In the genomic region with DNA sequence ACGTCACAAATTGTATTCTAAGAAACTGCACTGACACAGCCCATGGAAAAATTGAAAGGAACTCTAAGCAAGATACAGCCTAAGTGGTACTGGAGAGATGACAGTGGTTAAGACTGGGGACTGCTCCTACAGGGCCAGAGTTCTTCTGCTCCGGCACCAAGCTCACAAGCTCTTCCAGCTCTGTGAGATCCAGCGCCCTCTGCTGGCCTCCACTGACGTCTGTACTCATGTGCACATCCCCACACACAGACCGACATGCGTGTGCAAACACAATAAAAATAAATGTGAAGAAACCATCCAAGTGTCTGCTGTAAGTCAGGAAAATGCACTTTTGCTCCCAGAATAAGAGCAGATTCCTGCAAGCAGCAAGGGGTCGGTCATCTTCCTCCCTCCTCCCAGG, we compare ENCODE assay signal across 10 mouse cellular contexts. TPM values are rescaled to one million over a fixed set of nuclear protein-coding genes. Genes with fewer than 3 reads are reported as not detected.
DNase-seq lines count a peak whose midpoint lies in the region; ATAC-seq and TF ChIP-seq lines count a peak whose summit lies in the region.
"Had no signal": no experiment of that assay in that cellular context is flagged by ENCODE, and none has a peak within 500 bp of the region (broad histone marks: within the 10 kb centered on the region; RNA-seq: fewer than 3 reads in every experiment).

No protein-coding gene starts in this region.

- DNase-seq in forebrain, postnatal 0 days, result no peak
- DNase-seq in liver, result peak; percentile 17
- peak; percentile 38 for DNase-seq in ES-CJ7 (ENCODE audit: low read depth, low spot score)
- DNase-seq in liver, embryonic 14.5 days (ENCODE audit: low read depth in 3 of 3, low spot score in 3 of 3), result no peak
- DNase-seq: adrenal gland, adult 2 months had no signal

- no peak for TF ChIP-seq EP300 in liver, embryonic 14.5 days (IDR thresholded peaks at IDR 0.05; ENCODE audit: low read depth)

- no peaks in the 10 kb centered on the region for H3K36me3 ChIP-seq in forebrain, postnatal 0 days (ENCODE audit: insufficient read depth)
- no peaks in the 10 kb centered on the region for H3K36me3 ChIP-seq in forebrain, embryonic 15.5 days
- no peaks in the 10 kb centered on the region for H3K36me3 ChIP-seq in liver, embryonic 12.5 days
- H3K36me3 ChIP-seq in liver, embryonic 14.5 days (replicated peaks; ENCODE audit: control insufficient read depth, insufficient read depth, low read depth), result no peaks in the 10 kb centered on the region
- H3K36me3 ChIP-seq in forebrain, embryonic 13.5 days (ENCODE audit: poor library complexity, severe bottlenecking), result no peaks in the 10 kb centered on the region
- H3K36me3 ChIP-seq: midbrain, embryonic 15.5 days had no signal

- 0 out of 2 replicates have a peak, but pooled peaks have one; percentile 12 for TF ChIP-seq CTCF in forebrain, postnatal 0 days (IDR thresholded peaks at IDR 0.05; ENCODE audit: low read depth)
- TF ChIP-seq CTCF in liver, embryonic 14.5 days (IDR thresholded peaks at IDR 0.05; ENCODE audit: low read depth), result peak; percentile 50

- H3K9me3 ChIP-seq in forebrain, postnatal 0 days (ENCODE audit: low read length), result no peaks in the 10 kb centered on the region
- H3K9me3 ChIP-seq in forebrain, embryonic 15.5 days, result no peaks in the 10 kb centered on the region
- H3K9me3 ChIP-seq in liver, embryonic 12.5 days (replicated peaks), result no peaks in the 10 kb centered on the region
- H3K9me3 ChIP-seq in liver, embryonic 14.5 days (ENCODE audit: control insufficient read depth, low read length), result no peaks in the 10 kb centered on the region; the same call in 1 of the 2 replicates
- H3K9me3 ChIP-seq in forebrain, embryonic 13.5 days (replicated peaks), result peaks cover 6% of the 10 kb centered on the region; the same call in 1 of the 2 replicates
- H3K9me3 ChIP-seq: midbrain, embryonic 15.5 days had no signal

- no peaks in the 10 kb centered on the region for H3K4me1 ChIP-seq in forebrain, postnatal 0 days (ENCODE audit: insufficient read depth)
- H3K4me1 ChIP-seq in forebrain, embryonic 15.5 days, result no peaks in the 10 kb centered on the region
- no peaks in the 10 kb centered on the region for H3K4me1 ChIP-seq in liver, embryonic 12.5 days
- H3K4me1 ChIP-seq in liver, embryonic 14.5 days (replicated peaks; ENCODE audit: control insufficient read depth in 2 of 2, insufficient read depth in 2 of 2, low read length in 1 of 2), result 0 out of 4 replicates have a peak, but pooled peaks cover 0 to 1% of the 10 kb centered on the region in 2 experiments
- H3K4me1 ChIP-seq in forebrain, embryonic 13.5 days, result no peaks in the 10 kb centered on the region
- H3K4me1 ChIP-seq: midbrain, embryonic 15.5 days had no signal

- no peak overlapping the region for H3K9ac ChIP-seq in forebrain, postnatal 0 days
- H3K9ac ChIP-seq in forebrain, embryonic 15.5 days (replicated peaks), result no peak overlapping the region
- H3K9ac ChIP-seq in liver, embryonic 12.5 days, result no peak overlapping the region
- H3K9ac ChIP-seq in liver, embryonic 14.5 days (replicated peaks), result no peak overlapping the region
- no peak overlapping the region for H3K9ac ChIP-seq in forebrain, embryonic 13.5 days
- H3K9ac ChIP-seq: midbrain, embryonic 15.5 days had no signal

- no peak overlapping the region for H3K4me3 ChIP-seq in forebrain, postnatal 0 days (ENCODE audit: low read depth, low read length)
- no peak overlapping the region for H3K4me3 ChIP-seq in forebrain, embryonic 15.5 days
- no peak overlapping the region for H3K4me3 ChIP-seq in liver, embryonic 12.5 days
- H3K4me3 ChIP-seq in liver, embryonic 14.5 days (ENCODE audit: insufficient read depth in 1 of 2, low read depth in 2 of 2, low read length in 2 of 2), result no peak overlapping the region
- H3K4me3 ChIP-seq in forebrain, embryonic 13.5 days, result no peak overlapping the region
- H3K4me3 ChIP-seq: midbrain, embryonic 15.5 days had no signal

- 92% methylated on average over 7 of the region's 7 CpGs for WGBS in forebrain, postnatal 0 days
- WGBS in forebrain, embryonic 15.5 days, result 93% methylated on average over 7 of the region's 7 CpGs
- WGBS in liver, embryonic 12.5 days (ENCODE audit: insufficient replicate concordance), result 70% methylated on average over 7 of the region's 7 CpGs
- WGBS in liver, embryonic 14.5 days (ENCODE audit: insufficient replicate concordance), result 77% methylated on average over 7 of the region's 7 CpGs
- WGBS in forebrain, embryonic 13.5 days, result 91% methylated on average over 7 of the region's 7 CpGs

- no peak overlapping the region for H3K27ac ChIP-seq in forebrain, postnatal 0 days (ENCODE audit: low read depth, low read length)
- H3K27ac ChIP-seq in forebrain, embryonic 15.5 days (replicated peaks), result no peak overlapping the region
- H3K27ac ChIP-seq in liver, embryonic 12.5 days, result no peak overlapping the region
- no peak overlapping the region for H3K27ac ChIP-seq in liver, embryonic 14.5 days
- no peak overlapping the region for H3K27ac ChIP-seq in forebrain, embryonic 13.5 days
- H3K27ac ChIP-seq: midbrain, embryonic 15.5 days had no signal

- no peaks in the 10 kb centered on the region for H3K27me3 ChIP-seq in forebrain, postnatal 0 days (ENCODE audit: insufficient read depth, low read length)
- no peaks in the 10 kb centered on the region for H3K27me3 ChIP-seq in forebrain, embryonic 15.5 days
- no peaks in the 10 kb centered on the region for H3K27me3 ChIP-seq in liver, embryonic 12.5 days (replicated peaks)
- H3K27me3 ChIP-seq in liver, embryonic 14.5 days (ENCODE audit: control insufficient read depth, insufficient read depth, low read length), result no peaks in the 10 kb centered on the region
- no peaks in the 10 kb centered on the region for H3K27me3 ChIP-seq in forebrain, embryonic 13.5 days
- H3K27me3 ChIP-seq: midbrain, embryonic 15.5 days had no signal

- no peak overlapping the region for H3K4me2 ChIP-seq in forebrain, postnatal 0 days (ENCODE audit: low read depth)
- no peak overlapping the region for H3K4me2 ChIP-seq in forebrain, embryonic 15.5 days (replicated peaks)
- no peak overlapping the region for H3K4me2 ChIP-seq in liver, embryonic 12.5 days
- no peak overlapping the region for H3K4me2 ChIP-seq in liver, embryonic 14.5 days (ENCODE audit: low read depth)
- no peak overlapping the region for H3K4me2 ChIP-seq in forebrain, embryonic 13.5 days
- H3K4me2 ChIP-seq: midbrain, embryonic 15.5 days had no signal

- no peak for ATAC-seq in forebrain, postnatal 0 days
- ATAC-seq in forebrain, embryonic 15.5 days (replicated peaks), result no peak
- ATAC-seq in liver, embryonic 12.5 days, result no peak
- no peak for ATAC-seq in liver, embryonic 14.5 days (ENCODE audit: insufficient read depth)
- ATAC-seq in forebrain, embryonic 13.5 days, result no peak
- ATAC-seq in megakaryocyte-erythroid progenitor cell, adult 5-6 weeks (replicated peaks; ENCODE audit: low FRiP score, low TSS enrichment, poor library complexity, severe bottlenecking), result no peak
- ATAC-seq: midbrain, embryonic 15.5 days had no signal

RNA-seq across cellular contexts. Expression of a gene that starts 38.1 kb away (rescaled TPM):
- total RNA-seq in forebrain, postnatal 0 days (2014; rRNA removed), result 9.0 and 11.8 TPM in 2 replicates
- 9.0 and 10.7 TPM in 2 replicates for polyA plus RNA-seq in forebrain, postnatal 0 days (2015; fragmentation: Nextera tagmentation; extraction: Ambion mirVana)
- 14.1 and 17.5 TPM in 2 replicates for polyA plus RNA-seq in forebrain, embryonic 15.5 days (2015; fragmentation: Nextera tagmentation; extraction: Ambion mirVana)
- 3.0 and 3.8 TPM in 2 replicates for polyA plus RNA-seq in liver, embryonic 12.5 days (2016; fragmentation: Nextera tagmentation; extraction: Ambion mirVana)
- polyA plus RNA-seq in liver, embryonic 14.5 days (2012; rRNA removed), result 1.5 and 1.7 TPM in 2 replicates
- polyA plus RNA-seq in liver, embryonic 14.5 days (2014; fragmentation: Nextera tagmentation; extraction: Ambion mirVana), result 1.1 and 1.6 TPM in 2 replicates
- polyA plus RNA-seq in forebrain, embryonic 13.5 days (2015; fragmentation: Nextera tagmentation; extraction: Ambion mirVana), result 11.0 and 12.2 TPM in 2 replicates
- 10.3 and 26.8 TPM in 2 replicates for total RNA-seq in megakaryocyte-erythroid progenitor cell, adult 5-6 weeks (2014; fragmentation: Nextera tagmentation)
- 1.6 and 2.1 TPM in 2 replicates for total RNA-seq in megakaryocyte-erythroid progenitor cell, adult 5-6 weeks (2017)

Comparison
In these comparisons a context has a peak if more than half of its experiments do, and no peak if none do; other contexts are left out.
1. DNase-seq: peak in liver (single experiment) and ES-CJ7 (single experiment); none in forebrain, postnatal 0 days (single experiment) and liver, embryonic 14.5 days (0 of 3).